Mouse (Mus musculus): ENCODE results near the gene Syk. TPM values are rescaled to one million over a fixed set of nuclear protein-coding genes. Genes with fewer than 3 reads are reported as not detected.

Gene Syk
- polyA plus RNA-seq, 1 experiment from 2014 or later = 10.1 TPM

GRCm38 (mm10) chr13:52562166-52562571 lies 20.8 kb upstream of the Syk start:
- 71% methylated on average over 4 of the region's 4 CpGs for WGBS
- H3K4me2 ChIP-seq = no peak overlapping the region
- H3K4me3 ChIP-seq (ENCODE audit: low read depth, low read length) = no peak overlapping the region
- no peak overlapping the region for H3K27ac ChIP-seq (ENCODE audit: low read depth, low read length)
- DNase-seq (ENCODE audit: low spot score) (no peak), ATAC-seq (replicated peaks; ENCODE audit: low FRiP score) (no peak)
- no peaks in the 10 kb centered on the region for H3K36me3 ChIP-seq (ENCODE audit: control insufficient read depth, insufficient read depth, low read length)
- no peaks in the 10 kb centered on the region for H3K27me3 ChIP-seq (replicated peaks; ENCODE audit: control insufficient read depth, insufficient read depth, low read length)
- no peaks in the 10 kb centered on the region for H3K4me1 ChIP-seq (replicated peaks; ENCODE audit: control insufficient read depth, insufficient read depth, low read length)
- H3K9me3 ChIP-seq (ENCODE audit: control insufficient read depth, low read length) = no peaks in the 10 kb centered on the region
- no peak overlapping the region for H3K9ac ChIP-seq (ENCODE audit: low read depth, low read length)

GRCm38 (mm10) chr13:52565103-52565739 lies 17.8 kb upstream of the Syk start:
- WGBS = 84% methylated on average over 18 of the region's 18 CpGs
- H3K9ac ChIP-seq (ENCODE audit: low read depth, low read length) = no peak overlapping the region

GRCm38 (mm10) chr13:52566188-52566760 lies 16.7 kb upstream of the Syk start:
- ATAC-seq (replicated peaks; ENCODE audit: low FRiP score) = no peak
- Histone ChIP-seq H3K4me3 (ENCODE audit: low read depth, low read length) (no peak overlapping the region), H3K36me3 (ENCODE audit: control insufficient read depth, insufficient read depth, low read length) (no peaks in the 10 kb centered on the region), H3K27ac (ENCODE audit: low read depth, low read length) (no peak overlapping the region), H3K4me1 (replicated peaks; ENCODE audit: control insufficient read depth, insufficient read depth, low read length) (no peaks in the 10 kb centered on the region), H3K9ac (ENCODE audit: low read depth, low read length) (no peak overlapping the region), H3K9me3 (ENCODE audit: control insufficient read depth, low read length) (no peaks in the 10 kb centered on the region), H3K27me3 (replicated peaks; ENCODE audit: control insufficient read depth, insufficient read depth, low read length) (no peaks in the 10 kb centered on the region), H3K4me2 (no peak overlapping the region)
- DNase-seq (ENCODE audit: low spot score) = no peak
- WGBS = 79% methylated on average over 9 of the region's 9 CpGs

More at GRCm38 (mm10) chr13:52565103-52565739, 17.8 kb upstream of the Syk start:
- Histone ChIP-seq H3K36me3 (ENCODE audit: control insufficient read depth, insufficient read depth, low read length) (no peaks in the 10 kb centered on the region), H3K4me1 (replicated peaks; ENCODE audit: control insufficient read depth, insufficient read depth, low read length) (no peaks in the 10 kb centered on the region), H3K9me3 (ENCODE audit: control insufficient read depth, low read length) (no peaks in the 10 kb centered on the region), H3K4me2 (no peak overlapping the region), H3K4me3 (ENCODE audit: low read depth, low read length) (no peak overlapping the region), H3K27ac (ENCODE audit: low read depth, low read length) (no peak overlapping the region), H3K27me3 (replicated peaks; ENCODE audit: control insufficient read depth, insufficient read depth, low read length) (no peaks in the 10 kb centered on the region)
- DNase-seq (ENCODE audit: low spot score) (no peak), ATAC-seq (replicated peaks; ENCODE audit: low FRiP score) (no peak)

DNA sequence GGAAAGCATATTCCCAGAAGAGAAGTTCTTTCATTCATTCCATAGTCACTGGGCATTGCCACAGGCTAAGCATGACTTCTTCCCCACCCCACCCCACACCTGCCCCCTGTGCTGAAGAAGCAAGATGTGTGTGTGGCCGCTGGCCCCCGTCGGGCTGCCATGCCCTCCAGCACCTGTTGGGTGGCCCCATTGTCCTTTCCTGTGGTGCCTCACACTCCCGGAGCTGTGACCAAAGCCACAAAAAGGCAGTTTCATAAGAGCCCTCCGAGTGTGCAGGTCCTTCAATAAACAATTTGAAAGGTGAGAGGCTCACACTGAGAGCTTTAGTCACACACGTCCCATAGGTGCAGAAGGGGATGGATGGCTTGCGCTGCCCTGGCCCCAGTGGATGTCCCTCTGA lies 16.2 kb upstream of the Syk start:
- 55% methylated on average over 7 of the region's 7 CpGs for WGBS
- ATAC-seq (replicated peaks; ENCODE audit: low FRiP score) = no peak

DNA sequence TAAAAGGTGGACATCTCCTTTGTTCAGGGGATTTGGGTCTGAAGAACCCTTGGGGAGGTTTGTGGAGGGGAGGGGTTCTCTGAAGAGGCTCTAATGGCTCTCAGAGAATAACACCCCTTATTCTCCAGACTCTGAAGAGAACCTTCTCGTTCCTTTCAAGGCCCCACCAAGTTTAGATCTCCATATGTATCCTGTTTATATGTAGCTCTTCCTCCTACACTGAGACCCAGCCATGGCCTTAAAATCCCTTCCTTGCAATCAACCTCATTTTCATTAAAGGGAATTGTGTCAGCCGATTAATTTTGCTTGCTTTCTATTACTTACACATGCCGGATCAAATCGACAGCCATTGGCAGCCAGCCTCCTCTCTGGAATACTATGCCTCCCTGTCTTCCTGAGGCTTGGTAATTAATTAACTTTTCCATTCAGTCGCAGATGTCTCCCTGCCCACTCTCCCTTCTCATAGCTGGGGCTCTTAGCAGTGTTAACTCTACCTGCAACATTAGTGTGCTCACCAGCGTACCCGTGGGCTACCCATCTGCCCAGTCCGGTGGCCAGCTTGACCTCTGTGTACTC lies 13.7 kb upstream of the Syk start:
- Histone ChIP-seq H3K4me2 (no peak overlapping the region), H3K9ac (ENCODE audit: low read depth, low read length) (no peak overlapping the region), H3K9me3 (ENCODE audit: control insufficient read depth, low read length) (no peaks in the 10 kb centered on the region), H3K4me1 (replicated peaks; ENCODE audit: control insufficient read depth, insufficient read depth, low read length) (no peaks in the 10 kb centered on the region), H3K27ac (ENCODE audit: low read depth, low read length) (no peak overlapping the region), H3K36me3 (ENCODE audit: control insufficient read depth, insufficient read depth, low read length) (no peaks in the 10 kb centered on the region), H3K27me3 (replicated peaks; ENCODE audit: control insufficient read depth, insufficient read depth, low read length) (no peaks in the 10 kb centered on the region), H3K4me3 (ENCODE audit: low read depth, low read length) (no peak overlapping the region)
- 75% methylated on average over 8 of the region's 8 CpGs for WGBS
- no peak for ATAC-seq (replicated peaks; ENCODE audit: low FRiP score)
- no peak for DNase-seq (ENCODE audit: low spot score)

More for the DNA sequence above, 16.2 kb upstream of the Syk start:
- H3K9ac ChIP-seq (ENCODE audit: low read depth, low read length) = no peak overlapping the region
- no peak overlapping the region for H3K4me3 ChIP-seq (ENCODE audit: low read depth, low read length)
- DNase-seq (ENCODE audit: low spot score) = no peak
- H3K27ac ChIP-seq (ENCODE audit: low read depth, low read length) = no peak overlapping the region
- H3K27me3 ChIP-seq (replicated peaks; ENCODE audit: control insufficient read depth, insufficient read depth, low read length) = no peaks in the 10 kb centered on the region
- no peaks in the 10 kb centered on the region for H3K36me3 ChIP-seq (ENCODE audit: control insufficient read depth, insufficient read depth, low read length)
- H3K4me1 ChIP-seq (replicated peaks; ENCODE audit: control insufficient read depth, insufficient read depth, low read length) = no peaks in the 10 kb centered on the region
- no peaks in the 10 kb centered on the region for H3K9me3 ChIP-seq (ENCODE audit: control insufficient read depth, low read length)
- no peak overlapping the region for H3K4me2 ChIP-seq

DNA sequence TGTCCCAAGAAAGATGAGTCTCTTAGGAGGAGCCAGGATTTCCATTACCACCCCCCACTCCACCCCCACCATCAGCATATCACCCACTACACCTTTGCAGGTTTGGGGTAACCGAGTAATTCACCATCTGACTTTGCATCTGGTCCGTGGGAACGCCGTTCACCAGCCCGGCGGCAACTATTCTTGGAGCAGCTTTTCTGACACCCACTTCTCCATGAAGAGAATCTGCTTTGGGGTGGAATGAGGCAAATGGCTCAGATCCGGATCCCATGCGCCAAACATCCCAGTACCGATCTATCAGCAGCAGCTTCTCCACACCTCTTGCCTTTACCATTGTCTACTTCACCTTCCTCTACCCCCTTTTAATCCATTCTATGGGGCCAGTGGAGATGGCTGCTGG lies 12.7 kb upstream of the Syk start:
- WGBS = 92% methylated on average over 9 of the region's 9 CpGs
- no peak overlapping the region for H3K4me2 ChIP-seq
- no peaks in the 10 kb centered on the region for H3K36me3 ChIP-seq (ENCODE audit: control insufficient read depth, insufficient read depth, low read length)
- DNase-seq (ENCODE audit: low spot score) = no peak
- H3K9me3 ChIP-seq (ENCODE audit: control insufficient read depth, low read length) = no peaks in the 10 kb centered on the region
- H3K4me3 ChIP-seq (ENCODE audit: low read depth, low read length) = no peak overlapping the region
- H3K27ac ChIP-seq (ENCODE audit: low read depth, low read length) = no peak overlapping the region
- H3K9ac ChIP-seq (ENCODE audit: low read depth, low read length) = no peak overlapping the region
- ATAC-seq (replicated peaks; ENCODE audit: low FRiP score) = no peak
- no peaks in the 10 kb centered on the region for H3K4me1 ChIP-seq (replicated peaks; ENCODE audit: control insufficient read depth, insufficient read depth, low read length)
- H3K27me3 ChIP-seq (replicated peaks; ENCODE audit: control insufficient read depth, insufficient read depth, low read length) = no peaks in the 10 kb centered on the region

GRCm38 (mm10) chr13:52571591-52572384 lies 11.2 kb upstream of the Syk start:
- Histone ChIP-seq H3K9ac (ENCODE audit: low read depth, low read length) (no peak overlapping the region), H3K27me3 (replicated peaks; ENCODE audit: control insufficient read depth, insufficient read depth, low read length) (no peaks in the 10 kb centered on the region), H3K4me2 (no peak overlapping the region), H3K4me1 (replicated peaks; ENCODE audit: control insufficient read depth, insufficient read depth, low read length) (peaks cover 4% of the 10 kb centered on the region), H3K36me3 (ENCODE audit: control insufficient read depth, insufficient read depth, low read length) (no peaks in the 10 kb centered on the region), H3K9me3 (ENCODE audit: control insufficient read depth, low read length) (no peaks in the 10 kb centered on the region), H3K4me3 (ENCODE audit: low read depth, low read length) (no peak overlapping the region), H3K27ac (ENCODE audit: low read depth, low read length) (no peak overlapping the region)
- WGBS = 53% methylated on average over 11 of the region's 11 CpGs
- DNase-seq (ENCODE audit: low spot score) (no peak), ATAC-seq (replicated peaks; ENCODE audit: low FRiP score) (no peak)

DNA sequence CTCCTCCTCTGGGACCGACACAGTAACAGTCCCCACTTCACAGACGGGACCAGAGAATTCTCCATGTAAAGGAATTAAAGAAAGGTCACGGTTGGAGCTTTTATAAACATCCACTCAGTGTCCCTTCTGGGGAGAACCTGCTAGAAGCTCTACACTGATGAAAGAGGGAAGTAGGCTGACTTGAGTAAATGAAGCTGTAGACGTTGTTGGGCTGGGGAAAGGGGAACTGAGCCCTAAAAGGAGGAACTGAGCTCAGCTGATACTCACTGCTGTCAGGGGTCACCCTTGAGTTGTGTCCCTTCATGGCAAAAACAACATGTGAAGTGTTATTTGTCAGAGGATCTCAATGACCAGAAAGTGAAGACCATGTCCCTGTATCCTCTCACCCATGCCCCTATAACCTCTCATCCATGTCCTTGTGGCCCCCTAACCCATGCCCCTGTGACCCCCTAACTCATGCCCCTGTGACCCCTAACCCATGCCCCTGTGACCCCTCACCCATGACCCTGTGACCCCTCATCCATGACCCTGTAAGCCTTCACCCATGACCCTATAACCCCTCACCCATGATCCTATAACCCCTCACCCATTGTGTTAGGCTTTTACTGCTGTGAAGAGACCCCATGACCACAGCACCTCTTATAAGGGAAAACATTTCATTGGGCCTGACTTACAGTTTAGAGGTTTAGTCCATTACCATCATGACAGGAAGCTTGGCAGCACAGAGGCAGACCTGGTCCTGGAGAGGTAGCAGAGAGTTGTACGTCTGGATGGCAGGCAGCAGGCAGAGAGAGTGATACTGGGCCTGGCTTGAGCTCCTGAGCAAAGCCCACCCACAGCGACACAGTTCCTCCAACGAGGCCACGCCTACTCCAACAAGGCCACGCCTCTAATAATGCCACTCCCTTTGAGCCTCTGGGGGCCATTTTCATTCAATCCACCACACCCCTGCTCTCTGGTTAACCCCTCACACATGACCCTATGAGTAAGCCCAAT lies 10.2 kb upstream of the Syk start:
- 56% methylated on average over 9 of the region's 9 CpGs for WGBS
- Histone ChIP-seq H3K4me2 (no peak overlapping the region), H3K36me3 (ENCODE audit: control insufficient read depth, insufficient read depth, low read length) (no peaks in the 10 kb centered on the region), H3K9me3 (ENCODE audit: control insufficient read depth, low read length) (no peaks in the 10 kb centered on the region), H3K9ac (ENCODE audit: low read depth, low read length) (no peak overlapping the region), H3K4me3 (ENCODE audit: low read depth, low read length) (no peak overlapping the region), H3K27me3 (replicated peaks; ENCODE audit: control insufficient read depth, insufficient read depth, low read length) (no peaks in the 10 kb centered on the region), H3K4me1 (replicated peaks; ENCODE audit: control insufficient read depth, insufficient read depth, low read length) (peaks cover 13% of the 10 kb centered on the region), H3K27ac (ENCODE audit: low read depth, low read length) (no peak overlapping the region)
- DNase-seq (ENCODE audit: low spot score) = no peak
- no peak; the same call in 1 of the 2 replicates for ATAC-seq (replicated peaks; ENCODE audit: low FRiP score)

Data from liver, embryonic 11.5 days (tissue).